Mouse (Mus musculus) heart, embryonic 14.5 days (tissue): ENCODE data around the gene 2610507B11Rik. TPM values are rescaled to one million over a fixed set of nuclear protein-coding genes. Genes with fewer than 3 reads are reported as not detected.
A peak's percentile ranks its signal among the peaks of the same experiment; 100 is the strongest.

ENCODE experiments used
- ATAC-seq: fragments of 200-750 bp; cut with Nextera tagmentation; 2 replicates; pipeline ENCODE4 v1.8.0; 2017; ENCODE audit warnings: low read depth, moderate TSS enrichment; ENCODE audit not compliant: insufficient number of reproducible peaks, insufficient read depth, low FRiP score
- H3K27ac ChIP-seq, 2 experiments: fragments of 200-500 bp in 1 of 2; fragments of 300-500 bp in 1 of 2; sonication (generic) in 1 of 2; replicated peaks in 1 of 2; 2 replicates each; pipeline ENCODE4 v1.5.1; 2012 to 2014; ENCODE audit warnings: low read depth in 2 of 2, low read length in 2 of 2, control low read depth in 1 of 2, mild to moderate bottlenecking in 1 of 2, mixed read lengths in 1 of 2; ENCODE audit not compliant: control insufficient read depth in 1 of 2, insufficient read depth in 1 of 2
- H3K27me3 ChIP-seq: fragments of 300-500 bp; sonication (generic); 2 replicates; pipeline ENCODE4 v1.6.1; 2014; ENCODE audit warnings: mild to moderate bottlenecking, low read length, control low read depth; ENCODE audit not compliant: control insufficient read depth, insufficient read depth
- H3K36me3 ChIP-seq: fragments of 300-500 bp; sonication (generic); 2 replicates; pipeline ENCODE4 v1.6.1; 2014; ENCODE audit warnings: mild to moderate bottlenecking, control low read depth, low read length, mixed read lengths; ENCODE audit not compliant: control insufficient read depth, insufficient read depth
- H3K4me1 ChIP-seq, 2 experiments: fragments of 200-500 bp in 1 of 2; fragments of 300-500 bp in 1 of 2; sonication (generic) in 1 of 2; 2 replicates each; pipeline ENCODE4 v1.6.1; 2012 to 2014; ENCODE audit warnings: low read length in 2 of 2, control low read depth in 1 of 2, mixed read lengths in 1 of 2; ENCODE audit not compliant: control insufficient read depth in 2 of 2, insufficient read depth in 2 of 2
- H3K4me2 ChIP-seq: fragments of 300-500 bp; sonication (generic); 2 replicates; pipeline ENCODE4 v1.6.1; 2014; ENCODE audit warnings: mild to moderate bottlenecking, low read length
- H3K4me3 ChIP-seq, 2 experiments: fragments of 200-500 bp in 1 of 2; fragments of 300-500 bp in 1 of 2; sonication (generic) in 1 of 2; 2 replicates each; pipeline ENCODE4 v1.5.1; 2012 to 2014; ENCODE audit warnings: low read length in 2 of 2, mild to moderate bottlenecking in 2 of 2, control low read depth in 1 of 2, low read depth in 1 of 2, moderate library complexity in 1 of 2; ENCODE audit not compliant: control insufficient read depth in 1 of 2, insufficient read depth in 1 of 2
- H3K9ac ChIP-seq: fragments of 300-500 bp; sonication (generic); 2 replicates; pipeline ENCODE4 v1.6.1; 2014; ENCODE audit warnings: mild to moderate bottlenecking, low read length
- H3K9me3 ChIP-seq: fragments of 300-500 bp; sonication (generic); 2 replicates; pipeline ENCODE4 v1.6.1; 2016; ENCODE audit warnings: low read length, control low read depth; ENCODE audit not compliant: control insufficient read depth
- WGBS: fragments of 180-500 bp; shearing (Covaris S2); extraction: QIAGEN DNeasy Blood & Tissue Kit; methylation state at CpG from one replicate; pipeline ENCODE4 v1.1.7; 2014; 5-methylcytosine and 5-hydroxymethylcytosine counted together
- polyA plus RNA-seq: library from polyadenylated mRNA; unstranded; fragments of >200 nt; fragmentation: Nextera tagmentation; extraction: Ambion mirVana; gene quantifications from 2 replicates; pipeline ENCODE4 v1.2.1, GENCODE M21; 2014

The 2610507B11Rik gene
- polyA plus RNA-seq, 1 experiment from 2014 or later = 71.3 TPM

GRCm38 (mm10) chr11:78294585-78294984 is 33.0 kb downstream of the 2610507B11Rik start:
- no peaks in the 10 kb centered on the region for H3K4me1 ChIP-seq
- no peak overlapping the region for H3K27ac ChIP-seq
- no peak overlapping the region for H3K9ac ChIP-seq
- H3K4me2 ChIP-seq = no peak overlapping the region
- H3K27me3 ChIP-seq = no peaks in the 10 kb centered on the region
- no peaks in the 10 kb centered on the region for H3K9me3 ChIP-seq
- H3K36me3 ChIP-seq = peaks cover 29% of the 10 kb centered on the region
- WGBS = 93% methylated on average over 6 of the region's 6 CpGs
- ATAC-seq = no peak
- H3K4me3 ChIP-seq = no peak overlapping the region

GRCm38 (mm10) chr11:78300917-78301316 is 39.4 kb downstream of the 2610507B11Rik start:
- H3K9ac ChIP-seq = peak overlapping the region; percentile 80
- H3K4me2 ChIP-seq = peak overlapping the region; percentile 89
- H3K4me1 ChIP-seq = peaks cover 0 to 9% of the 10 kb centered on the region in 2 experiments; a peak in 1 of 4 replicates
- peak overlapping the region; percentile 43 to 77; a peak in 2 of 4 replicates for H3K27ac ChIP-seq
- WGBS = 65% methylated on average over 7 of the region's 7 CpGs
- ATAC-seq = no peak
- no peaks in the 10 kb centered on the region for H3K9me3 ChIP-seq
- peak overlapping the region; percentile 76 to 81 for H3K4me3 ChIP-seq
- H3K27me3 ChIP-seq = no peaks in the 10 kb centered on the region
- peaks cover 27% of the 10 kb centered on the region for H3K36me3 ChIP-seq

DNA sequence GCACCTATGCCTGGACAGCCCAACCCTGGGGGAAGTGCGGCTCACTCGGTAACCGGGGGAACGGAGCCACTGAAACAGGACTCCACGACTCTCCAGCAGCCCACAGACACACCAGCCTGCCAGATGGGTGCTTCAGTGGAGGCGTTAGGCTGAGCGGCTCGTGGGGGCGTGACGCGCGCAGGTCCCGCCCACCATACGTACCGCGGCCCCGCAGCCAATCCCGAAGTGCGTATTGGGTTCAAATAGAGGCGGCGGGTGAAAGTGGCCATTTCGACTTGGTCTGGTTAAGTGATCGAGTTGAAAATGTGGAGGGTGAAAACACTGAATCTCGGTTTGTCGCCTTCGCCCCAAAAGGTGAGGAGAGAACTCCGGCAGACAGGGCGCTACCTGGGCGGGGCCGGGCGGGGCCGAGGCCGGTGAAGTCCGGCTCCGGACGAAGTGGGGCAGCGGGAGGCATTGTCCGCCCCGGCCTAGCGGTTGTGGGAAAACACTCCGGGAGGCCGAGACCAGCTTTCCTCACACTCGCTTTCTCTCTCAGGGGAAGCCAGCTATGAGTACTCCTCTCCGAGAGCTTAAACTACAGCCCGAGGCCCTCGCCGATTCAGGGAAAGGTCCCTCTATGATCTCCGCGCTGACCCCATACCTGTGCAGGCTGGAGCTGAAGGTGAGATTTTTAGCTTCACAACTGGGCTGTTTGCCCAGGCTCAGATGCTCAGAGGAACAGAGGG is 40.0 kb downstream of the 2610507B11Rik start, which contains the start of gene Spag5:
Spag5 (plus strand) TSS at position 173 of the 728 bp plus-strand sequence.
- Histone ChIP-seq H3K9ac (peak within 1 kb of the TSS; percentile 80), H3K27me3 (no peaks in the 10 kb centered on the region), H3K4me1 (peaks cover 0 to 10% of the 10 kb centered on the region in 2 experiments; a peak in 1 of 4 replicates), H3K4me3 (peak within 1 kb of the TSS; percentile 76 to 81), H3K27ac (peak within 1 kb of the TSS; percentile 50 to 77; a peak in 3 of 4 replicates), H3K36me3 (peaks cover 33% of the 10 kb centered on the region), H3K4me2 (peak within 1 kb of the TSS; percentile 89), H3K9me3 (no peaks in the 10 kb centered on the region)
- peak; percentile 96 for ATAC-seq
- under 1% methylated on average over 49 of the region's 49 CpGs for WGBS

- Histone ChIP-seq H3K4me3 (no peak overlapping the region), H3K9me3 (no peaks in the 10 kb centered on the region), H3K4me2 (no peak overlapping the region), H3K9ac (no peak overlapping the region), H3K4me1 (peaks cover 0 to 13% of the 10 kb centered on the region in 2 experiments; a peak in 1 of 4 replicates), H3K27ac (no peak overlapping the region), H3K27me3 (no peaks in the 10 kb centered on the region), H3K36me3 (peaks cover 62% of the 10 kb centered on the region)
- no peak for ATAC-seq
- 87% methylated on average over 4 of the region's 4 CpGs for WGBS
These were observed 43.7 kb downstream of the 2610507B11Rik start for GRCm38 (mm10) chr11:78305272-78305671.

DNA sequence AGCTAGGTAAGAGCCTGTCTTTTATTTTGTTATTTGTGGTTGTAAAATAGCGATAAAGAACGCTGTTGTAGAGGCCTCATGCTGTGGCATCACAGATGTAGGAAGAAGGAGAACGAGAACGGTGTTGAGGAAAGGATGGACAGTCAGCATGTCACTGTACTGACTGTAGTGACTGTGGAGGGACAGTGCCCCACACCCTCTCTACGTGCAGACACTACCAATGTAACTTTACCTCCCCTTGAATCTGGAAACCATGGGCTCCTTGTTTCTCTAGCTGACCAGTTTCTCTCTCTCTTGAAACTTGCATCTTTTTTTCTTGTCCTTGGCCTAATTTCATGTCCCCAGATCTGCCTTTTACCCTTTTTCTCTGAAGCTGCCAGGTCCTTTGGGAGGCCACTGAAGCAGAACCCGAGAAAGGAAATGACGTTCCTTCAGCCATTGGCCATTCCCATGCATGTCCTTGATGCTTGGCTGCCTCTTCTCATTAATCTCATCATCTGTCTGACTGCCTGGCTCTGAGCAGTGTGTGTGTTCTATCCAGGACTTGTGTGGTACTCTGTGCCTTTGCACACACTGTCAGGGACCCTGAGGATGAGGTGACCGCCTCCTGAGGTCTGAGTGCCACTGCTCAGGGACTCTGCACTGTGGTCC is 49.4 kb downstream of the 2610507B11Rik start:
- Histone ChIP-seq H3K36me3 (peaks cover 83% of the 10 kb centered on the region), H3K27me3 (no peaks in the 10 kb centered on the region), H3K9ac (no peak overlapping the region), H3K4me2 (no peak overlapping the region), H3K4me1 (0 out of 4 replicates have a peak, but pooled peaks cover 0 to 3% of the 10 kb centered on the region in 2 experiments), H3K9me3 (no peaks in the 10 kb centered on the region), H3K4me3 (no peak overlapping the region), H3K27ac (no peak overlapping the region)
- no peak for ATAC-seq
- whole genome bisulfite sequencing = 90% methylated on average over 8 of the region's 8 CpGs

DNA sequence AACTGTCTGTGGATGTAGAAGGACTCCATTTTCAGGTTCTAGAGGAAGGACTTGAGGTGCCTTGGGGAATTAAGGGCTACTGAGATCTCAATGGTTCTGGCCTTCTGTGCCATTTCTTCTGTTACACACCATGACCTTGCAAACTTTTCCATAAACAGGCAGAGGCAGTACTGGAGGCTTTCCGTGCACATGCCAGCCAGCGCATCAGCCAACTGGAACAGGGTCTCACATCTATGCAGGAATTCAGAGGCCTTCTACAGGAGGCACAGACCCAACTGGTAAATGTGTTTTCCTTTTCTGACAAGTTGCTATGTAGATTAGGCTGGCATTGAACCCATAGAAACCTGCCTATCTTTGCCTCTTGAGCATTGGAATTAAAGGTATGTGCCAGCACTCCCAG is 52.1 kb downstream of the 2610507B11Rik start:
- Histone ChIP-seq H3K4me2 (no peak overlapping the region), H3K27ac (no peak overlapping the region), H3K9me3 (no peaks in the 10 kb centered on the region), H3K9ac (no peak overlapping the region), H3K36me3 (peaks cover 89% of the 10 kb centered on the region), H3K27me3 (no peaks in the 10 kb centered on the region), H3K4me3 (no peak overlapping the region), H3K4me1 (no peaks in the 10 kb centered on the region)
- 81% methylated on average over 2 of the region's 2 CpGs for WGBS
- no peak for ATAC-seq

GRCm38 (mm10) chr11:78318411-78318810 is 56.9 kb downstream of the 2610507B11Rik start:
- no peak overlapping the region for H3K4me3 ChIP-seq
- no peak for ATAC-seq
- no peak overlapping the region for H3K9ac ChIP-seq
- peaks cover 4 to 11% of the 10 kb centered on the region in 2 experiments; a peak in 3 of 4 replicates for H3K4me1 ChIP-seq
- 90% methylated on average over 2 of the region's 2 CpGs for WGBS
- H3K27me3 ChIP-seq = no peaks in the 10 kb centered on the region
- no peak overlapping the region for H3K4me2 ChIP-seq
- H3K36me3 ChIP-seq = peaks cover 86% of the 10 kb centered on the region
- no peak overlapping the region for H3K27ac ChIP-seq
- H3K9me3 ChIP-seq = no peaks in the 10 kb centered on the region
